Mouse (Mus musculus): Measurements from ENCODE around the gene Mcrs1. TPM values are rescaled to one million over a fixed set of nuclear protein-coding genes. Genes with fewer than 3 reads are reported as not detected.

Gene Mcrs1
- polyA plus RNA-seq, 1 experiment from 2014 or later: 181 TPM

Other genes with a start within 250 kb of the Mcrs1 start
- 213 and 219 TPM in 2 replicates for gene Tuba1c, start 222.1 kb downstream of the Mcrs1 start, polyA plus RNA-seq (2015; fragmentation: Nextera tagmentation; extraction: Ambion mirVana)
- 3.3 and 5.8 TPM in 2 replicates for gene Prph, start 196.8 kb downstream of the Mcrs1 start, polyA plus RNA-seq (2015; fragmentation: Nextera tagmentation; extraction: Ambion mirVana)
- gene Troap, start 177.4 kb downstream of the Mcrs1 start, polyA plus RNA-seq (2015; fragmentation: Nextera tagmentation; extraction: Ambion mirVana): 35.8 and 45.8 TPM in 2 replicates
- 0.94 and 1.2 TPM in 2 replicates for gene C1ql4, start 164.1 kb downstream of the Mcrs1 start, polyA plus RNA-seq (2015; fragmentation: Nextera tagmentation; extraction: Ambion mirVana)
- gene Dnajc22, start 158.8 kb downstream of the Mcrs1 start, polyA plus RNA-seq (2015; fragmentation: Nextera tagmentation; extraction: Ambion mirVana): 8.0 and 10.0 TPM in 2 replicates
- gene Spats2, start 126.0 kb downstream of the Mcrs1 start, polyA plus RNA-seq (2015; fragmentation: Nextera tagmentation; extraction: Ambion mirVana): 42.1 and 42.9 TPM in 2 replicates
- gene Kcnh3, start 27.1 kb downstream of the Mcrs1 start, polyA plus RNA-seq (2015; fragmentation: Nextera tagmentation; extraction: Ambion mirVana): 0.56 and 0.77 TPM in 2 replicates
- 62.2 and 67.5 TPM in 2 replicates for gene Prpf40b, start 43.1 kb upstream of the Mcrs1 start, polyA plus RNA-seq (2015; fragmentation: Nextera tagmentation; extraction: Ambion mirVana)
- gene Fam186b, start 43.9 kb upstream of the Mcrs1 start, polyA plus RNA-seq (2015; fragmentation: Nextera tagmentation; extraction: Ambion mirVana): 0.21 and 0.30 TPM in 2 replicates
- 27.1 and 29.8 TPM in 2 replicates for gene Fmnl3, start 118.5 kb upstream of the Mcrs1 start, polyA plus RNA-seq (2015; fragmentation: Nextera tagmentation; extraction: Ambion mirVana)
- 634 and 653 TPM in 2 replicates for gene Tmbim6, start 140.9 kb upstream of the Mcrs1 start, polyA plus RNA-seq (2015; fragmentation: Nextera tagmentation; extraction: Ambion mirVana)
- gene Nckap5l, start 205.8 kb upstream of the Mcrs1 start, polyA plus RNA-seq (2015; fragmentation: Nextera tagmentation; extraction: Ambion mirVana): 9.3 and 10.9 TPM in 2 replicates
- 16.8 and 18.2 TPM in 2 replicates for gene Bcdin3d, start 222.8 kb upstream of the Mcrs1 start, polyA plus RNA-seq (2015; fragmentation: Nextera tagmentation; extraction: Ambion mirVana)

Data from kidney, embryonic 16.5 days (tissue).